Mouse (Mus musculus) cerebellum, postnatal 25 days (tissue): ENCODE measurements at regions not wholly inside any gene's neighbourhood (a gene's known extent, or its start where the extent isn't known, plus 50 kb on each side); places are given as distances from the start of the nearest gene placed in this dataset.
"Not testable (repeated sequence)": the region's sequence is repeated elsewhere in the genome, so short reads cannot be mapped to it uniquely, and the experiment has no call there.

ENCODE experiments used
- DNase-seq, 2 experiments: peaks; one replicate each; pipeline ENCODE4 v3.0.0; 2021; ENCODE audit warnings: mixed read lengths in 2 of 2

DNA sequence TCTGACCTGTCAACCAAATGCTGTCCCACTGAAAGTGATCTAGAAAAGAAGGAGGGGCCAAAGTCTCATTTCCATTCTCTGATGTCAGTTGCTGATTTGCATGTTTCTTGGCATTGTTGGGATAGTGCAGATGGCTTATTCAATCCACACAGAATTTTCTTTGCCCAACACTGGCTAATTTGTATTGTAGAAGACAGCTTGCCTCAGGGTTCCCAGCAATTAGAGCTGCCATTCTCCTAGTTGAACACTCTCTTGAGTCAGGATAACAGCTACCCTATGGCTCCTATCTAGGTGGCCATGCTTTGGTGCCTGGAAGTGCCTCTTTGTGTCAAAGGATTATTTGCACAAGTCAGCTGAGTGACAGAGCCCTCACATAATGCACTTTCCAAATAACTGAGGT is 569.0 kb downstream of the Lrriq3 start:
- no peak for DNase-seq

DNA sequence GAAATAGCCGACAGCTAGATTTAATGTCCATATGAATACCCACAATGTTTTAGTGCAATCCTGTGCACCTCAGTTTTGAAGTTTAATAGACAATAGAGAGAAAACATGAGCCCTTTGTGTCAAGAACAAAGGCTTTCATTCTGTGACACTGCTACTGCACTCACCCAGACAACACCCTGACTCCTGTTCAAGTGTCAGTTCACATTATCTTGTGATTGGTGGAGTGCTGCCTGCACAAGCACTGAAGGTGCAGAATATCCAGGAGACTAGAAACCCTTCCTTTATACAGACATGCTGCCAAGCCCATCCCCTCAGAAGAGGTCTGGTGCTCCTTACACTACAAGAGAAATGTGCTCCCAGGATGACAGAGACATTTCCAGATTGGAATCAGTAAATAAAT is 579.3 kb downstream of the Lrriq3 start:
- no peak for DNase-seq

DNA sequence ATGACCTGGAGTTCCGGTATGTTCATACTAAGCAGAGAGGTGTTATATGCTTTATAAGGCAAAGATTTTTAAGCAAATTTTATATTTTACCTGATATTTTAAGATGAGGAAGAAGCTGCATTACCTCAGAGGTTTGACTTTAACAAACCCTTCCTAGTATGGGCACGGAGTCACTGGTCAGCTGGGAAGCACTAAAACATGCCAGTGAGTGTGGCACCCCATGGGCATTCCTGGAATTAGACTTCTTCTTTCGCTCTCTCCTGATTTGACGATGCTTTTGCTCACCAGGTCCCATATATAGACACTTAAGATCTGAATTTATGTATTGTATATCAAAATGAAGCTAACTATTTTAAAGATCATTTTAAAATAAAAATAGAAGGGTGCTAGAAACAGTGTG is 587.0 kb downstream of the Lrriq3 start:
- DNase-seq = peak; percentile 26 to 56

DNA sequence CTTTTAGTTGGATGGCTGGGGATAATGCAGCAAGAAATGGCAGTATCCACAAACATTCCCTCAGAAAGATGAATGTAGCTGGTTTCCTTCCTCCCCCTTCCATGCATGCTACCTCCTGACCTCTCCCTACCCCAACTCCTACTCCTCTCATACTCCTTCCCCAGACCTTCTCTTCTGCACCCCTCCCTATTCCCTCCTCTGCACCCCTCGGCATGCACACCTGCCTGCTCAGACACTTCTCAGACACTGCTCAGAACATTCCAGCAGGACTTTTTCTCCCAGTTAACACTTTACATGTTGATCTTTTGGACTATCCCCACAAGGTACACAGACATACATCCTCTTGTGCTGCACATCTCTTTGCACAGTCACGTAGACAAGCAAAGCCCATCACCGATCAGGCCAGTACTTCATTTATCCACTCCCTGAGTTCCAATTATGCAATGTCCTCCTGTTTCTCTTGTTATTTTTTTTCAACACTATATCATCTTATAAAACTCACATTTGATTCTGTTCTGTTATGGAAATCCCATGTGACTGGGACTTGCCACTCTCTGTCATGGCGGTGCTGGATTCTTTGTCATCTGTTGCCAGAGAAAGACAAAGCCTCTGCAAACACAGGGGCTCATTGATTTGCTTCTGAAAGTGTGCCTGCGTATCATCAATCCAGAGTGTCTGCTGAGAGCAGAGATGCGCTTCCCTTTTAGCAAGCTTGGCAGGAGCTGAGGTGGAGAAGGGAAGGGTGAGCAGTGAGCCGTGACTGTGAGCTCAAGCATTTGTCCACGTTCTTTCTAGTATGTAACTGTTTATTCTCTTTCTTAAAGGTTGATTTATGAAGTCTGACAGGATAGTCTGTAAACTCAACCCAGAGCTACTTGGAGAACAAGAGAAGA is 589.9 kb downstream of the Lrriq3 start:
- peak in 1 of 2 experiments; percentile 4 for DNase-seq

DNA sequence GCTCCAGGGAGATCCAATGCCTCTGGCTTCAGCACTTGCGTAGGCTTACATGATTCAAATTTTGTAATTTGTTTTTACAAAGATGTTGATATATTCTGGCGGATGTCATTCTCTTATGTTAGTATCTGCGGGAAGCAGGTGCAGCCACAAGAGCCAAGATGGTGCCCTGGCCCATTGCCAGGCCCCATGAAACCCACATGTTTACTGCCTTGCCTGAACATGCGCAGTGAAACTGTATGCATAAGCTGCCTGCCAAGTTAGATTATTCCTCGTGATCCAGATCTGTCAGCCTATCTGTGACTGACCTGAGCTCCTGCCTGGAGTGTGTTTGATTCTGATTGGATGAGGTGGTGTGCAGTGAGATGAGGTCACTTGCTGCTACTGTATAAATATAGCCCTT is 595.1 kb downstream of the Lrriq3 start:
- DNase-seq = peak; percentile 12 to 17

DNA sequence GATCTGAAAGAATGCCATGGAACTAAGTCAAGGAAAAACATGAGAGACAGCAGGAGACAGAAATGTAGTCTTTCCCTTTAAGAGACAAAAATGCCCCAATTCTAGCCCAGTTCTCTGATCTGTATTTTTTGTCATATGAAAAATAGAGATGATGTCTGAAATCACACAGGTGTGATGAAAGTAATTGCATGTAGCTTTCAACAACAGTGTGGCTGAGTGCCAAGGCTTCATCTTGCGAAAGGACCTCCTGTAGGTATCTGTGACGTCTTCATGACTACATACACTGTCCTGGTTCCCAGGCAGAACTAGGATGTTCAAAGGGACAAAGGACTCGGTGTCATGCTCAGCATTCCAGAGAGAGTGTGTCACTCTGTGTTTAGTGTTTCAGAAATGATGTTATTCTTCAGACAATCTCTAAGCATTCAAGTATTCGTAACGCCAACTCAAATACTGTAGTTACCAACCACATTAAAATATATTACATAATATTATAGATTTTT is 629.8 kb downstream of the Lrriq3 start:
- DNase-seq = peak in 1 of 2 experiments; percentile 2

DNA sequence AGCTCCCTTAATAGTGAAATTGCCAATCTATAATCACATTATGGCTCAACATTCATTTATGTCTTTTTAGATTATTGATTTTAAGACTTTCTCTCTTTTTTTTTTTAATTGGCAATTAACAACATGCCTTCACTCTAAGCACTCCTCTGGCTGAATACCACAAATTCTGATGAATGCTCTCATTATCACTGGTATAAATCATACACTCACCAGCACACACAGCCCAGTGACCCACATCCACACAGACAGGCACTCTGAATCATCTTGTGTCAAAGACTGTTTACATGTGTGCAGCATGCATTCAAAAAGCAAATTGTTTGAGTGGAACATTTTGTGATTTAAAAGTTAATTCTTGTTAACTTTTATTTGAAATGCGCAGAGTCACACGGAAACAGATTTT is 649.2 kb downstream of the Lrriq3 start:
- no peak for DNase-seq

DNA sequence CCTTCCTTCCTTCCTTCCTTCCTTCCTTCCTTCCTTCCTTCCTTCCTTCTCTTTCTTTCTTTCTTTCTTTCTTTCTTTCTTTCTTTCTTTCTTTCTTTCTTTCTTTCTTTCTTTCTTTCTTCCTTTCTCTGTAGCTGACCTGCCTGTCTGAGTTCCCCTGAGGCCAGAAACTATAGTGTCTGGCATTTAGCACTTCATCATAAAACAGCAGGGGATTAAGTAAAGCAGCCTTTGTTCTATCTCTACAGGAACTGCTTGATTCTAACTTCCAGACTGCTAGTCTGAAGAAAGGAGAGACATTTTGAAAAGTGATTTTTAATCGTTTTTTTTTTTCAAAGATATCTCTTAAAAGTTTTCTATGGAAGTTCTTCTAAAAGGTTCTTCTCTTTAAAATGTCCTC is 653.4 kb downstream of the Lrriq3 start:
- not testable (repeated sequence) for DNase-seq

DNA sequence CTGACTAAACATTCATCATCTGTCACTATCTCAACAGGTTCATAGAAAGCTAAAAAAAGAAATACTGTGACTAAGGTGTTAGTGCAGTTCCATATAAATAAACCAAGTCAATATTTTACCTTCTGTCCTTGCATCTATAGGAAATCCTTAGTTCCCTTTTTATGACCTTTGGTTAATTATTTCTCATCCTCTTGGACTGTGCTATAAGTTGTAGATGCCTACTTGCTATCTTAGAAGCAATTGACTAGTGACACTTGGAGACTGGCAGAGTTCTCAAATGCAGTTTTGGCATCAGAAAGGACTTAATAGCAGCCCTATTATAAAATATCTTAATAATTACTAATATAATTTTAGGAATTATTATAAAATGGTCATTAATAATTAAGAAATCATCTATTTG is 654.3 kb downstream of the Lrriq3 start:
- DNase-seq = no peak

DNA sequence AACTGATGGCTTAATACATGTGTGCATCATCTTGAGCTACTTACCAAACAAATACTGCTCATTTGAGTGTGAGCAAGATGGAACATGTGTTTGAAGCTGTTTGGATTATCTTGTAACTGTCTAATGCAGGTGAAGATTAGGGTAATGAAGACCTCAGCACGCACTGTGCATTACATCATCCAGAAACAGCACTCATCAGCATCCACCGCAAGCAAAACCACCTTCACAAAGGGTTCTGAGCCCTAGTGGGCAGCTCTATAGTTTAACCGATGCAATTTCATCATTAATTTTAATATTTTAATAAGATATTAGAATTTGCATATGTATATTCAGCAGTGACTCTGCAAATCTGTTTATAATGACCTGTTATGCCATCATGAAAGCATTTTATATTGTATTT is 664.1 kb downstream of the Lrriq3 start:
- no peak for DNase-seq

DNA sequence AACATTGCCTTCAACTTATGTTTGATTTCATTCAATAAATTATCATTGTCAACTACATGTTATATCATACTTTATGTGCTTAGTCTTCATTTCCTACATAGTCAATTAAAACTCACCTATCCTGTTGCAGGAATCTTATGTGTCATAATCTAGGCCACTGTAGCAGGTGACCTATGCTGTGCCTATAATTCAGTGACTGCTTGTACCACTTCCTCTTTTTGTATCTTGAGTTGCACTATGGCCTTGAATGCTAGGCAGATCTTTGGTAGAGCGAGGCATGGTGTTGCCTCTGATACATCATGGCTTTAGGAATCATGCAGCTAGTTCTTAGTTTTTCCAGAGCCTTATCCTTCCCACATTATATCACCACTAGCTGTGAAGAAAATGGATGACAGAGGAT is 682.8 kb downstream of the Lrriq3 start:
- DNase-seq = no peak

DNA sequence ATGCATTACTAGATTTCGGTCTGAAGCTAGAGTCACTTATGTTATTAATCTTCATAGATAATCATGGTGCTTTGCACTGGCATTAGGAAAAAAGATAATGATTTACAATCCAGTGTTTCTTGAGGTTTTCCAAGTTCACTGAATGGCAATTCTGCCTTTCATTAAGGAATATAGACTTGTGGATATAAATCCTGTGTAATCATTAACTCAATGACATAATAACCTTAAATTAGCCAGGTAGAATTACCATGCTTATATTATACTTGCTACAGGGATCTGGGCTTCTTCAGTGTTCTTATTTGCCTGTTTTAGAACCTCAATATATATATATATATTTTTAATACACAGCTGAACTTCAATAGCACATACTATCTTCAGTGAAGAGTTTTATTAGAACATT is 683.8 kb downstream of the Lrriq3 start:
- DNase-seq = no peak

DNA sequence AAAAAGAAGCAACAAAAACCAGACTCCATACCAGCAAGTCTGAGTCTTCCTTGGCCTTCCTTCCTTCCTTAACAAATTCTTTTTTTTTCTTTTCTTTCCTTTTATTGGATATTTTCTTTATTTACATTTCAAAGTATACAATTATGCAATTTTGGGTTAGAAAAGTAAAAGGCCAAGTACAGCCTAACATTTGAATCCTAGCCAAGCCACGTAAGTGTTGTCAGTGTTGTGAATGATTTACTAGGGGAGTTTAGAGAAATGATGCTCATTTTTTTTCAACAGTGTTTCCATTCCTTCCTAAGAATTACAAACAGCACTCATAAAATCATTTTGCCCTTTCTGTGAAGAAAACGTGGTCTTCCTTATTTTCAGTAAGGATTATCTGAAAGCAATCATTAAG is 722.5 kb downstream of the Lrriq3 start:
- DNase-seq = no peak

DNA sequence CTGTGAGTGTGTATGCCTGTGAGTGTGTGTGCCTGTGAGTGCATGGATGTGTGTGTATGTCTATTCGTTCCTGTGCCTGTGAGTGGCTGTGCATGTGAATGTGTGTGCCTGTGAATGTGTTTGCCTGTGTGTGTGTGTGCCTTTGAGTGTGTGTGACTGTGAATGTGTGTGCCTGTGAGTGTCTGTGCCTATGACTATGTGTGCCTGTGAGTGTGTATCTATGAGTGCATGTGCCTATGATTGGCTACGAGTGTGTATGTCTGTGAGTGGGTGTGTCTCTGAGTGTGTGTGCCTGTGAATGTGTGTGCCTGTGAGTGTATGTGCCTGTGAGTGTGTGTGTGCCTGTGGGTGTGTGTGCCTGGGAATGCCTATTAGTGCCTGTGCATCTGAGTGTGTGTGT is 731.6 kb downstream of the Lrriq3 start:
- no peak for DNase-seq

DNA sequence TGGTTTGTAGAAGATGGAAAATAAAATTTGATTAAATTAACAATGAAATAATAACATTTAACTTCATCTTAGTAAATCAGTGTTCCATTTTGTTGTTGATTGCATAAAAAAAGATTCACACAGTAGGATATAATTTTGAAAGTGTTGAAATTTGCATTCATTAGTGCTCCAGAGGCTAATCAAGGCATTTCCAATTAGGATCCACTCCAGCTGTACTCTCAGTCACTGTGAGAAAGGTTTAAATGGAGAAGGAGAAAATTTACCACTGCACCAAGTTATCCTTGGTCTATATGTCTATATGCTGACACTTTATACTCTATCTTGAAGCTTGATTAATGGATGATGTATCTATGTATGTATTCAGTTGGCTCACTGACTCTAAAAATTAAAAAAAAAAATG is 695.3 kb upstream of the Negr1 start:
- no peak for DNase-seq

DNA sequence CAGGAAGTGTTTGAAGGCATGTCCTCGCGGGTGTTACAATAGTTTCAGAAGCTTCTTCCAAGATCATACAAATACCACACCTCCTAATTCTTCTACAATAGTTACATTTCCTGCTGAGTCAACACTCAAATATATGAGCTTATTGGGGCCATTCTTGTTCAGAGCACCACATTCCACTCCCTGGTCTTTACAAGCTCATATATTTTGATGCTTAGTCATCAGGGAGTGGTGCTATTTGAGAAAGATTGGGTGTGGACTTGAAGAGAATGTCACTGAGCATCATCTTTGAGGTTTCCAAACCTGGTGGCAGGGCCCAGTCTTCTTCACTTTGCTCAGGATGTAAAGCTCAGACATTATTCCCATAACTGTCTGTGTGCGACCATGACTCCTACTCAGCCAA is 685.9 kb upstream of the Negr1 start:
- DNase-seq = no peak

DNA sequence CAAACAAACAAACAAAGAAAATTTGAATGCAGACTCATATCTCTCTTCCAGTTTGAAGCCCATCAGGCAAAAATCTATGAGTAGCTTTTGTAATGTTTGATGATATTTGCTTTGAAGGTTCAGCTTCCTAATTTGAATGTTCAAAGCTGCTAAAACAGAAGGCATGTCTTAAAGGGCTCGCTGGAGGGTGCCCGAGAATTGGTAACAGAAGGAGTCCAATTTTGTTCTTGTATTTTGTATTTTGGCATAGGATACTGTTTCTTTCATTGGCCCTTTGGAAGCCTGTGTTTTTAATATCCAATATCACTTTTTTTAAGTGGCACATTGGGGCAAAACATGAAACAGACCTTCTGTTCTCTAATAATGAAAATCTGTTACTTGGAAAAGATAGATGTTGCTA is 683.2 kb upstream of the Negr1 start:
- DNase-seq = no peak

DNA sequence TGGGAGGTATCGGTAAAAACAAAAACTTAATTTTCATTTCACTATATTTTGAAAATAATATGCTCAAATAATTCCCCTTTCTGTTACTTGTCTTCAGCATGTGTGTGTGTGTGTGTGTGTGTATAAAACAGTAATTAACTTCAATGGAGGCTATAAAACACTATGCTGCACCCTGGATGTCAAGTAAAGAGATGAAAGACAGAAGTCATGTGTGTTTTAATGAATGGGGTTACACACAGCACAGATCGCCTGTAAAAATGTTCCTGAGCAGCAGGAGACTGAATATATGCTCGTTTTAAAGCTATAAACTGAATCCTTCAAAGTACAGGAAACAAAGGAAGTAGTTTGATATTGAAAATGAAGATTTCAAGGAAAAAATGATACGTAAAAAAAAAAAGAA is 680.9 kb upstream of the Negr1 start:
- DNase-seq = no peak

DNA sequence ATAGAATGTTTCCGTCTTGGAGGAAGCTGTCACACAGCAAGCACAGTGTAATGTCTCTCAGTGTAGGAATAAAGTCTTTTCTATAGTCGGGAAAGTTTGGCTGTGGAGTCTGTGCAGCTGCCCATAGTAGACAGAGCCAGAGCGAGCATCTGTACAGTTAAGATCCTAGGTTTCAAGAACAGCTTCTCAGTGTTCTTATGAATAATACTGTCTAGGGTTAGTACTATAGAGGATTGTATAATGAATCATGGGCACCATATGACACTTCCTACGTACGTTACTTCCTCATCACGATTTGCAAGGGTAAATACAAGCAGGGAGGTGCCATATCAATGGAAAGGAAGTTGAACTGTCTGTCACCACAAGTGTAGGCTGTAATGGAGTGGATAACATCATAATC is 645.6 kb upstream of the Negr1 start:
- DNase-seq = no peak

DNA sequence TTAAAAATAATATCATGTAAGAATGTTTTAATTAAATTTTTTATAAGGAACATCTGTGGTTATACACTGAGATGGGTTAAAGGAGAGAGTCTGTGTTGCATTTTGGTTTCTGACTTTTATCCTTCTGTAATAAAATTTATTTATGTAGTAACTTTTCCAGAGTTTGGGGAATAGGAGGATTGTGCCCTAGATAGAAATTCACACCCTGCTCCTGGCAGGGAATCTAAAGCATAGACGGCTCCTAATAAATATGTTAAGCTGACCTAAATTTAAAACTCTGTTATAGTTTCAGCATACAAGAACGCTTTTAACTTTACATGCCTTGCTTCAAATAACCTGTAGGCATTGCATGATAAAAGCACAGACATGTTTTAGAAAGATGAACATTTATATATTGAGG is 618.7 kb upstream of the Negr1 start:
- no peak for DNase-seq

DNA sequence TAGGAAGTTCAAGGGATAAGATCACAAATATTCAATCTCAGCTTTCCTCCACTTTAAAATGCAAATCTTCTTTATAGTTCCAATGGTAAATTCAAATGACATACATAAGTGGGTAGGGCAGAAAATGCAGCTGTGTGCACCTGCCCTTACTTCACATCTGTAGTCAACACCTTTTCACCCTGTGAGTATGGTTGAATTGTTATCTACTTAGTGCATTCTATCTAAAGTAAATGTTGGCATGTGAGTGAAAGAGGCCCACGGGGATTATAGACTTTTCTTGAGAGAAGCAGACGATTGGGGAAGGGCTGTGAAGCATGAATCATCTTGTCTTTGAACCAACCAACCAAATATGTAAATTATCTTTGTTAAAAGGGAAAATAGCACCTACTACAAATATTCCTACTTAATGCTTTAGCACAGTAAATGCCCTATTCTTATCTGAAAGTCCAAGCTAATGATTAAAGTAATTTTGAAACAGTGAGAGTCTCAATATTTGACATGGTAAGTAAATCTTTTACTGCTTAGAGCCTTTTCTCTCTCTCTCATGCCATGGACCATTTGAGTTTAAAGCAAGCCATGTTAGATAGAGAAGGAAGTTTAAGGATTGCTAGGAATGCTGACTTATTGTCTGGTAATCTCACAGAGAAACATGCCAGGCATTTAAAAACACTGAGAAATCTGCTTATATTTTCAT is 617.4 kb upstream of the Negr1 start:
- DNase-seq = no peak

DNA sequence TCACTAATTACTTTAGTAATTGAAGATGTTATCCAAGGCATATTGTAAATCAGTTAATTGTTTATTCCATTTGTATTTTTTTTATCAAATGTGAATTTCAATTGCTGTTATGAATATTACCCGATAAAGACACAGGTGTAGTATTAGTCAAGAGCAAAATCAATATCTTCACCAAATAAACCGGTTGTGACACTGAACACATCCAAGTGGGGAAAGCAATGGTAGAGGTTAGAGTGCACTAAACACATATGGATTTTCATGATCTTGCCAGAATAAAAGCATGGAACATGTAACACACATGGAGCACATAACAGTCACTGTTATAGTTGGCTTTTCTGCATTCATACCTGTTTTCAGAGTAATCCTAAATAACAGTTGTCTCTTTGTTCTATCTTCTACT is 616.4 kb upstream of the Negr1 start:
- no peak for DNase-seq

DNA sequence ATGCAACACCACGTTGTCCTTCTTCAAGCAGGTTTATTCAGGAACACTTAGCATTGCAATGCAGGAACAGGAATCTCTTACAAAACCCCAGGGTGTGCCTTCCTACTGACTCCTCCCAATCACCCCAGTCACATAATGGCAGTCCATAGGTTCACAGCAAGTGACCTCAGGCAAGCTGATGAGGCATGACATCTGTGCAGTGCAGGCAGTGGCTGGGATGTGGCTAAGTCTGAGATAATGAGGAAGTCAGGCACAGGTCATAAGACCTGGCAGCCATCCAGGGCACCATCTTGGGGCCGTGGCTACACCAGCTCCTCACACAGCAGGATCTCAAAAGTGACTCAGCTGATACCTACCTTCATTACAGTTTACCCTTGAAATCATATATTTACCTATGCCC is 599.1 kb upstream of the Negr1 start:
- DNase-seq = peak in 1 of 2 experiments; percentile 4

DNA sequence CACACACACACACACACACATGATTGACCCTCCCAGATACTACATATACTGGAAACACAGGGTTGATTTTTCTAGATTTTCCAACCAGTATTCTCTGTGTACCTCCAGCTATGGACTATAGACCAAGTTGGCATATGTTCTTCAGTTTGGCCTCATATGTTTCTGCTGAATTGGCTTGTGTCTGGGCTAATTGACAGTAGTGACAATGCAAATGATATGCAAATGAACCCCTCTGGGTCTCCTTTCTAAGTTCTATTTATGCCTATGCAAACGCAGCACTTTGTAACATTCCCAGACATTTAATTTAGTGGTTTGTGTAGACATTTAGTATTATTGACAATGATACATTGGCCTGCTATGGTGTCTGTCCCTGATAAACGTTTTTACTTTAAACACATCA is 582.0 kb upstream of the Negr1 start:
- DNase-seq = no peak
